Mouse (Mus musculus) liver, embryonic 14.5 days (tissue): ENCODE measurements around the gene Aldh1a7. TPM values are rescaled to one million over a fixed set of nuclear protein-coding genes. Genes with fewer than 3 reads are reported as not detected.
"Not testable (repeated sequence)": the region's sequence is repeated elsewhere in the genome, so short reads cannot be mapped to it uniquely, and the experiment has no call there.

Experiments
- ATAC-seq: fragments of 200-750 bp; cut with Nextera tagmentation; 2 replicates; pipeline ENCODE4 v1.8.0; 2017; ENCODE audit warnings: moderate number of reproducible peaks, mild to moderate bottlenecking, moderate library complexity; ENCODE audit not compliant: insufficient read depth
- DNase-seq, 3 experiments: peaks; one replicate each; pipeline ENCODE4 v3.0.0-alpha.2; 2012 to 2013; ENCODE audit warnings: low read depth in 3 of 3, low spot score in 3 of 3
- H3K27ac ChIP-seq: fragments of 300-500 bp; sonication (generic); 2 replicates; pipeline ENCODE4 v1.5.1; 2014; ENCODE audit warnings: moderate library complexity, mild to moderate bottlenecking, control low read depth, inconsistent platforms
- H3K27me3 ChIP-seq: fragments of 300-500 bp; sonication (generic); 2 replicates; pipeline ENCODE4 v1.6.1; 2014; ENCODE audit warnings: mild to moderate bottlenecking, low read length, moderate library complexity; ENCODE audit not compliant: control insufficient read depth, insufficient read depth
- H3K36me3 ChIP-seq: fragments of 300-500 bp; sonication (generic); replicated peaks from 2 replicates; pipeline ENCODE4 v1.6.1; 2014; ENCODE audit warnings: low read depth; ENCODE audit not compliant: control insufficient read depth, insufficient read depth
- H3K4me1 ChIP-seq, 2 experiments: fragments of 200-500 bp in 1 of 2; fragments of 300-500 bp in 1 of 2; sonication (generic) in 1 of 2; replicated peaks; 2 replicates each; pipeline ENCODE4 v1.6.1; 2012 to 2014; ENCODE audit warnings: antibody characterized with exemption in 1 of 2, inconsistent platforms in 1 of 2, low read length in 1 of 2; ENCODE audit not compliant: control insufficient read depth in 2 of 2, insufficient read depth in 2 of 2
- H3K4me2 ChIP-seq: fragments of 300-500 bp; sonication (generic); 2 replicates; pipeline ENCODE4 v1.6.1; 2014; ENCODE audit warnings: low read depth, mild to moderate bottlenecking, control low read depth, moderate library complexity
- H3K4me3 ChIP-seq, 2 experiments: fragments of 200-500 bp in 1 of 2; fragments of 300-500 bp in 1 of 2; sonication (generic) in 1 of 2; 2 replicates each; pipeline ENCODE4 v1.5.1; 2012 to 2014; ENCODE audit warnings: low read depth in 2 of 2, low read length in 2 of 2, mild to moderate bottlenecking in 2 of 2, control low read depth in 1 of 2, inconsistent platforms in 1 of 2, moderate library complexity in 1 of 2; ENCODE audit not compliant: insufficient read depth in 1 of 2
- H3K9ac ChIP-seq: fragments of 300-500 bp; sonication (generic); replicated peaks from 2 replicates; pipeline ENCODE4 v1.6.1; 2014; ENCODE audit warnings: mild to moderate bottlenecking, control low read depth, moderate library complexity
- H3K9me3 ChIP-seq: fragments of 300-500 bp; sonication (generic); 2 replicates; pipeline ENCODE4 v1.6.1; 2016; ENCODE audit warnings: low read length, mixed read lengths; ENCODE audit not compliant: control insufficient read depth
- CTCF ChIP-seq: IDR thresholded peaks from 2 replicates; pipeline ENCODE4 v1.5.1; 2016; ENCODE audit warnings: antibody characterized with exemption, low read depth, control low read depth
- EP300 ChIP-seq: IDR thresholded peaks from 2 replicates; pipeline ENCODE4 v1.6.1; 2016; ENCODE audit warnings: antibody characterized with exemption, low read depth
- WGBS: fragments of 180-500 bp; shearing (Covaris S2); extraction: QIAGEN DNeasy Blood & Tissue Kit; methylation state at CpG from one replicate; pipeline ENCODE4 v1.1.7; 2014; ENCODE audit not compliant: insufficient replicate concordance; 5-methylcytosine and 5-hydroxymethylcytosine counted together
- polyA plus RNA-seq, 2 experiments: library from polyadenylated mRNA; depleted of rRNA in 1 of 2; stranded (reverse) in 1 of 2; unstranded in 1 of 2; fragments of >200 nt; fragmentation: Nextera tagmentation in 1 of 2; extraction: Ambion mirVana in 1 of 2; gene quantifications; 2 replicates each; pipeline versions ENCODE4 v1.2.1 to v1.2.3; 2012 to 2014

The Aldh1a7 gene
- polyA plus RNA-seq, 2 experiments, result 0.79 to 1.1 TPM

- WGBS, result 66% methylated on average over 3 of the region's 3 CpGs
- Histone ChIP-seq H3K9ac (no peak overlapping the region), H3K27me3 (no peaks in the 10 kb centered on the region), H3K27ac (no peak overlapping the region), H3K4me3 (no peak overlapping the region), H3K36me3 (no peaks in the 10 kb centered on the region), H3K9me3 (no peaks in the 10 kb centered on the region), H3K4me1 (no peaks in the 10 kb centered on the region), H3K4me2 (no peak overlapping the region)
- TF ChIP-seq EP300 (no peak), CTCF (no peak)
- ATAC-seq, result no peak
- DNase-seq, result no peak
Observed at GRCm38 (mm10) chr19:20677697-20678355, 49.5 kb downstream of the Aldh1a7 start.

GRCm38 (mm10) chr19:20654141-20654873, 73.1 kb downstream of the Aldh1a7 start:
- peak; percentile 62; the same call in 1 of the 2 replicates for ATAC-seq
- Histone ChIP-seq H3K36me3 (no peaks in the 10 kb centered on the region), H3K9ac (no peak overlapping the region), H3K4me1 (0 out of 4 replicates have a peak, but pooled peaks cover 0 to 2% of the 10 kb centered on the region in 2 experiments), H3K9me3 (no peaks in the 10 kb centered on the region), H3K4me3 (no peak overlapping the region), H3K27me3 (no peaks in the 10 kb centered on the region), H3K27ac (no peak overlapping the region), H3K4me2 (no peak overlapping the region)
- peak; percentile 7 to 23 (median 19) for DNase-seq
- WGBS, result 58% methylated on average over 3 of the region's 3 CpGs
- no peak for TF ChIP-seq CTCF
- TF ChIP-seq EP300, result no peak

GRCm38 (mm10) chr19:20653082-20653676, 74.2 kb downstream of the Aldh1a7 start:
- 38% methylated on average over 1 of the region's 1 CpGs for WGBS

GRCm38 (mm10) chr19:20650008-20650407, 77.4 kb downstream of the Aldh1a7 start:
- H3K4me3 ChIP-seq, result no peak overlapping the region
- DNase-seq, result no peak
- H3K9ac ChIP-seq, result no peak overlapping the region
- H3K27me3 ChIP-seq, result no peaks in the 10 kb centered on the region
- 21% methylated on average over 2 of the region's 2 CpGs for WGBS
- H3K27ac ChIP-seq, result no peak overlapping the region
- no peaks in the 10 kb centered on the region for H3K9me3 ChIP-seq
- H3K36me3 ChIP-seq, result no peaks in the 10 kb centered on the region
- TF ChIP-seq CTCF (no peak), EP300 (no peak)
- 0 out of 4 replicates have a peak, but pooled peaks cover 0 to 2% of the 10 kb centered on the region in 2 experiments for H3K4me1 ChIP-seq
- no peak overlapping the region for H3K4me2 ChIP-seq
- no peak for ATAC-seq

More at GRCm38 (mm10) chr19:20653082-20653676, 74.2 kb downstream of the Aldh1a7 start:
- DNase-seq, result no peak
- H3K27ac ChIP-seq, result no peak overlapping the region
- no peak overlapping the region for H3K4me2 ChIP-seq
- H3K27me3 ChIP-seq, result no peaks in the 10 kb centered on the region
- H3K9me3 ChIP-seq, result no peaks in the 10 kb centered on the region
- H3K4me3 ChIP-seq, result no peak overlapping the region
- TF ChIP-seq EP300, result no peak
- TF ChIP-seq CTCF, result no peak
- H3K9ac ChIP-seq, result no peak overlapping the region
- ATAC-seq, result no peak
- H3K36me3 ChIP-seq, result no peaks in the 10 kb centered on the region
- 0 out of 4 replicates have a peak, but pooled peaks cover 0 to 2% of the 10 kb centered on the region in 2 experiments for H3K4me1 ChIP-seq

GRCm38 (mm10) chr19:20647496-20647895, 79.9 kb downstream of the Aldh1a7 start:
- H3K9me3 ChIP-seq, H3K4me1 ChIP-seq, ATAC-seq, H3K9ac ChIP-seq, H3K27me3 ChIP-seq, DNase-seq, H3K27ac ChIP-seq, H3K4me2 ChIP-seq, H3K4me3 ChIP-seq, H3K36me3 ChIP-seq: not testable (repeated sequence)
